Mouse (Mus musculus) T-helper 2 cell (primary cell): ENCODE results near the gene Slc25a45.

Experiments used
- in situ Hi-C: fragments of 300-600 bp; cut with MboI, MseI; formaldehyde crosslinking; loops from one replicate; pipeline ENCODE4 v1.15.1; 2025; ENCODE audit warnings: high pct_unique_total_duplicates

The Slc25a45 gene

DNA sequence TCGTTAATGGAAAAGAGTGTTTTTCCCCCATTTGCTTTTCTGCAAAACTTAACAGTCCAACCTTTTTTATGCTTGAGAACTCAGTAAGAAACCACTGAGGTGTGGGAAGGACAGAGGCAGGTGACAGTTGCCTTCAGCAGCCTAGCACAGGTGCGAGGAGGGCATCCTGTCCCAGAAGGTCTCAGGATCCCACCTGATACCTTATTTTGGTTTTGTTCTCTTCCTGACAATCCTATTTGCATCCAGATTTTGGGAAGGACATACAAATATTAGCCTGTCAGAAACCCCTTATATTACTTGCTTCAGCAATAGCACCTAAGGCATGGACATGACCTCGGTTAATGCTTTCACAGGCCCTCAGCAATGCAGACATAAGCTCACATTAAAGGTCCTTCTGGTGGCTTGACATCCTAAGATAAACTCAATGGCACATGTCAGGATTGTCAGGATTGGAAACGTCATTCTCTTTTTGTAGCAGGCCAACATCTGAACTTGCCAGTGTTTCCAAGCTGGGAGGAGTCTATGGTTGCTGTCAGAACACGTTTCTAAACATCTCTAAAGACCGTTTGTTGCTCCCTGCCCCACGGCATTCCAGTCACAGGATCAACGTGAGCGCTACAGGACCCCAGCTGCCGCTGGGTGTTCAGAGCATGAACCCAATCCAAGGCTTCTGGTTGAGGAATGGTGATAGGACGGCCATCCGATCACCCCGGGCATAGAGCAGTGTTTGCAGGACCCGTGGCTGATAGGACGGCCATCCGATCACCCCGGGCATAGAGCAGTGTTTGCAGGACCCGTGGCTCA, 37.3 kb upstream of the Slc25a45 start:
- in situ Hi-C loops, result loop anchor here (5.0 kb wide), 1 partner anchor 37 kb away; the partner anchor contains the start of genes Frmd8 and Slc25a45

DNA sequence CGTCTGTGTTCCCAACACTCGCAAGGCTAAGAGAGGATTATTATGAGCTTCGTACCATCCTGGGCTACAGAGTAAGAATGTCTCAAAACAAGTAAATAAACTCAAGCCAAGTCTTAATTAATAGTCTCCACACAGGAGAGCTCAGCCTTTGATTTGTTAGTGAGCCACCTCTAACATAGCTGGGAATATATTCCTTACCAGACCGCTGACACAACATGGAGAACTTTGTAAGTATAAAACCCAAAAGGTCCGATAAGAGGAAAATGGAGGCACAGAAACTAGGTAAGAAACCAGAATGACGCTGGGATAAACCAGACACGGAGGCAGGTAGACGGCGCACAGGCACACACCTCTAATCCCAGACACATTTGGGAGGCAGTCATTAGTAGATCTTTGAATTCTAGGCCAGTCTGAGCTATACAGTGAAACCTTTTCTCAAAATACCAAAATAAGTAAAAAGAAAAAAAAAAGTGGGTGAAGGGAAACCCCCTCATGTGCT, 36.7 kb upstream of the Slc25a45 start:
- in situ Hi-C loops, result loop anchor here (5.0 kb wide), 1 partner anchor 36 kb away; the partner anchor contains the start of genes Frmd8 and Slc25a45

DNA sequence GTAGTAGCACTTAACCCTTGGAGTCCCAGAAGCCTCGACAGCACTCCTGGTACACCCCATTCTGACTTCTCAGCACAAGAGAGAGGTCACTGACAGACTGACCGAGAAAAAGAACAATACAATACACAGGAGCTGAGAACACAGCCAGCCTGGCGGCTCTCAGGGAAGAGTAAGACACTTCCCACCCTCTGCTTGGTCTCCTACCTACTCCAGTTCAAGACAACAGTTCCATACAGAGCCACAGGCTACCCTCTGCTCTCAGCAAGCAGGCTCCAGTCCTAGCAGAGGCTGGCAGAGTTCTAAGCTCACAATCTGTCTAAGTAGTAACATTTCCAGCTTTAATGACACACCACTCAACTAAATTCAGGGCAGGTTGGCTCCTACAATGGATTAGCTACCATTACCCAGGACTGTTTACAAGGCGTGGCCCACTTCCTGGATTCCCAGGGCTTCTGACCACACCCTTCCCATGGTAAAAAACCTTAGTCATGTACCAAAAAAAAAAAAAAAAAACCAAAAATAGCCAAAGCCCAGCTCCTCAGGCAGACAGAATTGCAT, 36.1 kb upstream of the Slc25a45 start:
- in situ Hi-C loops, result loop anchor here (5.0 kb wide), 1 partner anchor 36 kb away; the partner anchor contains the start of genes Frmd8 and Slc25a45

DNA sequence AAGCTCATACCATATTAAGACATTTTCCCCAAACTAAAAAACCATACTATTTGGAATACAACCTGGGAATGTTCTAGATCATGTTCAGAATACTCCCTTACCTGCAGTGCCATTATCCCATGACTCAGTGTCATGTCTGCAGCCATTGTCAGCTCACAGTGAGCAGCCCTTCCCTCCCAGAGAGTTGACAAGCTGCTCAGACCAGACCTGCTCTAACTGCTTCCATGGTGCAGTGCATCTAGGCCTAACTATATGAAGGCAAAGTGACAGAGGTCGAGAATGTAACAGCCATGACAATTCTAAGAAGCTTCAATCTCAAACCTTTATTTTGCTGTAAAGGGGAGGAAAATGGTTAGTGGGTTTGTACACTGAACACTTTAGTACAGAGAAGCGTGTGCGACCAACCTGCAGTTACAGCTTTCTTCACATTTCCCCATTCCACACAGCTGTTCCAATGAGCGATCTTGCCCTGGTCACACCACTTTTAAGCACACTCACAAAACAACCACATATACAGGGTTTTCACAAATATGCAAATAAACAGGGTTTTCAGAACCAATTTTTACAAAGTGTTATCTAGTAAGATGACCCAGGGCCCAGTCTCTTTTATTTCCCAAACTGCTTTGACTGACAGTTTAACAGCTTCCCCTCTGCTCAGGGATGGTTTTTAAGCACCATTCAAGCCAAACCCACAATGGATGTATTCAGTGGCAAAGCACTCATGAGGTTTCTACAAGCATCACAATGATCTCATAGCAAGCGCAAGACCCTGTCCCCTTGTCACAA, 35.4 kb upstream of the Slc25a45 start:
- in situ Hi-C loops, result loop anchor here (5.0 kb wide), 1 partner anchor 35 kb away; the partner anchor contains the start of genes Frmd8 and Slc25a45

DNA sequence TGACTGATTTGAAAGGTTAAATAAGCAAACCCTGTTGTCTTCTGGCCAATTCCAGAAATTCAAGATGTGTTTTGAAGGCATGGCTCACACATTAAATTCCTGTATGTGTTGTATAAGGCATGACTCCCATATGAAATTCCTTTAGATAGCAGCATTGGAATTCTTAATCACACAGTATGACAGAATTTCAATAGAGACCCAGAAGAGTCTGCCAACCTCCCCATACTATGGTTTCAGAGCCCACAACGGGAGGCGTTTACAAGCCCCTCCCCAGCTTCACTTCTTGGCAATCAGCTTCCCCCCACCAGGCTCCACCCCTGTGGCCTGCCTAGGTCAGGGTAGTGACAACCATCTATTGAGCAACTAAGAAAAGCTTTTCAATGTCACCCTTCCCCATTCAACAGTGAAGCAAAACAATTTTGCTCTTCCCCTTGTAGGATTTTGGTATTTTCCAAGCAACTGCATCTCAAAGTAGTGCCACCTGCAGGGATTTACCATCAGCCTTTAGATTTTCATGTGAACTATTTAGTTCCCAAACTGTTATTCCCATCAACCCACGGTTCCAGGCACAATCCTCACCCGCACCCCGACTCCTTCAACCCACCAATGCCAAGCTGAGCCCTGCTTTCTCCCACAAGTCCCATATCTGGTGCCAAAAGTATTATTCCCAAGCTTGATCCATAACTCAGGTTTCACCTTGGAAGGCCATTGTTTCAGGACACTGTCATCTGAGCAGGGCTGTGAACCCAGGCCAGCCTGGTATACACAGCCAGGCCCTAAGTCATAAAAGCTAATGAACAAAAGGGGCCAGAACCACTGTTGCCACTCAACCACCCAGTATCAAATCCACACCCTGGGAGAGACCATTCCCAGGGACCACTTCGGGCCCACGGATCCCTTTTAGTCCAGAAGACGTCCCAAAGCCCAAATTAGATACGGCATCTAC, 34.5 kb upstream of the Slc25a45 start:
- in situ Hi-C loops, result loop anchor here (5.0 kb wide), 1 partner anchor 34 kb away; the partner anchor contains the start of genes Frmd8 and Slc25a45

DNA sequence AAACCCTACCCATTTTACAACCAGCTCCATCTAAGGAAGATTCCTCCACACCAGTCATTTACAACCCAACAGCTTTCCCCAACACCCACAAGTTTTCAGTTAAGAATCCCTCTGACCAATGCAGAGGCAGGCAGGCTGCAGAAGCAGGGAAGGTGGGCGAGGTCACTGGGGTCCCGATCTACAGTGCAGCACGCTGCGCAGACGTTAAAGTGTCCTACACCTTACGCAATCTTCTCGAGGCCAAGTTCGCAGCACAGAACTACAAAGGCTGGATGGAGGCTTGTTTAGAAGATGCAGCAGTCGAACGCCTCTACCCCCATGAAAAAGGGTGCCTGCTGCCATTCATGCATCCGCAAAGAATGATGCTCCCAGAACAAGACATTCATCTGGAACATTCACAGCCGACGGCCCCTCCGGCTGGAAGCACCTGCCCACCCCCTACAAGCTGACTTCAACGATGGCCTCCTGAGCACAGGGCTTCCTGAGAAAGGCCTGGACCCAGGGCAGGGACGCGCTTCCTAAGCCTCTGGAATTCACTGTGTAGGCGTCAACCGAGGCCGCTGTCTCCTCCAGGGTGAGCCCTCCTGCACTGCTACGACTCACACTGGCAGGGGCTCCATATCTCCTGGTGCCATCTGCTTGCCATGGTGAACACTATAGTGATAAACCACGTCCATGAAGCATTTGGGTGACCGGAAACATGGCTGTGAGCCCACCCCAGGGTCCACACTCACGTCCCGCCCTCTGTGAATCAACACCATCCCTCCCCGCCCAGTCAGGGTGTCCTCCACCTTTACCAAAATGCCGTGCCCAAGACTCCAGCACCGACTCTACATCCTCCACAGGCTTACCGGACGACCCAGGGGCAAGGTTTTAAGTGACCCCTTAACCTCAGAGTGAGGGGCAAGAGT, 33.6 kb upstream of the Slc25a45 start:
- in situ Hi-C loops, result loop anchor here (5.0 kb wide), 1 partner anchor 33 kb away; the partner anchor contains the start of genes Frmd8 and Slc25a45

DNA sequence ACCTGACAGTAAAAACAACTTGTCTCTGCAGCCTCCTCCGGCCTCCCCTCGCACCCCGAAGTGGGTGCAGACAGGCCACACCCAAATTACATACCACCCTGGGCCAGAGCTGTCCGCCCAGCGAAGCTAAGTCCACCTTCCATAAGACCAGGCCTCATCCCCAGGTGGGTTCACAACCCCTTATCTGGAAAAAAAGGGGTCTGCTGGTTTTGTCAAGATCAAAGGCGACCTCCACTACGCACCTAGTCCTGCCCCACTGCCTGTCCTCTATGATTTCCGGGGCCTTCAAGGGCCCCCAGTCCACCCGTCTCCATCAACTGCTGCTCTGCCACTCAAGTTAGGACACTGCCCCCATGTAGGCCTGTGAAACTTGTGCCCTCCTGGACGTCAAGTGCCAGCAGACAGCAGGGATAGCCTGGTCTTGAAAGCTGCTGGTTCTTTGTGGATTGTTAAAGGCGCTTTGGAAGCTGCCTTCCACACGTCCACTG, 32.7 kb upstream of the Slc25a45 start:
- in situ Hi-C loops, result loop anchor here (5.0 kb wide), 1 partner anchor 32 kb away; the partner anchor contains the start of genes Frmd8 and Slc25a45

DNA sequence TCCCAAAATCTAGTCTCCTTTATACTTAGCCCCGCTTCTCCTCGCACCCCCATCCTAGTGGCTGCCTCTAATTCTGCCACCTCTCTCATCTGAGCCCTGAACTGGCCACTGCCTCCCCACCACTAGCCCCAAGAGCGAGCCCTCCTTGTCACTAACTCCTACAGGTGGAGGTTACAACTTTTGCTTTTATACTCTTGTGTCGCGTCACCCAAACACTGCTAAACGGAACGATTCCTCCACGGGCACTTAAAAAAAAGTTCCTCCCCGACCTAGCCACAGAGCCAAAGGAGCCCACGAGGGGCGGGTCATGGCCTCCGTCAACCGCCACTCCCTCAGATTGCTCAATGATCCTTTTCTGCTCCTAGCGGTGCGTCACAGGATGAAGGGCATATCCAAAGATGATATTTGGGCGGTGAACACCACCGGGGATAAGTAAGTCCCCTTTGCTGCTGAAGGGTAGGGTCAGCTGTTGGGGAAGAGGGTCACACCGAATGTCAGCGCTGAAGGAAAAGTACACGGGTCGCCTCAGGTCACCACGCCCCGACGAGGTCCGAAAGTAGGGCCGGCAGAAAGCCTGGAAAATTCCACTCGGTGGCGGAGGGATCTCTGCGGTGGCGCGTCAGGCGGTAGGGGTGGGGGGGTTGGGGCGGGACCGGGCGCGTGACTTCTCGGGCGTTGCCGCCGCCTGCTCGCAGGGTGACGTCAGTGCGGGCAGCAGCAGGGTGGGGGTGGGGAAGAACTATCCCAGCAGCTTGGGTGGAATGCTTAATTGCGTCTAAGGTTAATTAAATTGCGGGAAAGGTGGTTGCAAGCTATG, 32.1 kb upstream of the Slc25a45 start:
- in situ Hi-C loops, result no loop called here

DNA sequence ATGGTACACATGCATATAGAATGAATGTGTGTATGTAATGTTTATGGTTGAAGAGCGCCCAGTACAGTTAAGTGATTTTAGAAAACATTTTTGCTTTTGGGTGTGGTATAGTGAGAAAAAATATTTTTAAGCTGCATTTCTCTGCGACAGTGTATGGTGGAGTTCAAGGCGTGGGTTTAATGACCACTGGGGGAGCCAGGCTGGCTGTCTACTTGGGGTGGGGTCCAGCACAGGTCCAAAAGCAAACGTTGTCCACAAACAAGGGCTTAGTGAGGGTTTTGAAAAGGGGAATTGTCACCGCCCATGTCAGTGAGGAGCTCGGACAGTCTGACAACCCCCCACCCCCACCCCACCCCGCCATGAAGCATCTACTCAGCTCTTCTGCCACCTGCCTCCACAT, 31.5 kb upstream of the Slc25a45 start:
- in situ Hi-C loops, result no loop called here

DNA sequence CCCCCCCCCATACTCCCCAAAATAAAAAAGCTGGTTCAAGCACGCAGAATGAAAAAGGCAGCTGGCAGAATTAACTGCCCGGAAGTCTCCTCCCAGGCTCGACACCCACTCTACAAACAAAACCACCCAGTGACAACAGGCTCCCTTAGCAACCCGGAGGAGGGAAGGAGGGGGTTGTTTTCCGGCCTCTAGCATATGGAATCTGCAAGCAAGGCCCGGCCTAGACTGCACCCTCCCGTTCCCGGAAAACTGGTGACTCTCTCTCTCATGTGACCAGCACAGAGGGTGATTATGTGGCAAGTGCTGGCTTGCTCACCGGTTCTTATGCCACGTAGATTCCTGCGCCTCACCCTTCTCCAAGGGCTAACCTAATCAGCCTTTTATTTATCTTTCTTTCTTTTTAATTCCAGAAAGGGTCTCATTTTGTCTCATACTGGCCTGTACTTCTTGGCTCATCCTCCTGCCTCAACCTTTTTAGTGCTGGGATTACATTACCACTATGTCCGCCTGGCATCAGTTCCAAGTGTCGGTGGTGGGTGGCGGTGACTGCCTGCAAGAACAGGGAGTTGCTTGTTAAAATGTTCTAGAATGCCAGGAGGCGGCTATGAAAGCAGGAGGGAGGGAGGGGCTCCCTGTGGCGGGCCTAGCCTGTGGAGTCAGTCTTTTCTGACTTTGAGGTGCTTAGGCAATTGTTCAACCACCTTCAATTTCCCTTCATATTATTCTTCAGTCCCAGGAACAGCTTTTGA, 30.9 kb upstream of the Slc25a45 start:
- in situ Hi-C loops, result no loop called here

DNA sequence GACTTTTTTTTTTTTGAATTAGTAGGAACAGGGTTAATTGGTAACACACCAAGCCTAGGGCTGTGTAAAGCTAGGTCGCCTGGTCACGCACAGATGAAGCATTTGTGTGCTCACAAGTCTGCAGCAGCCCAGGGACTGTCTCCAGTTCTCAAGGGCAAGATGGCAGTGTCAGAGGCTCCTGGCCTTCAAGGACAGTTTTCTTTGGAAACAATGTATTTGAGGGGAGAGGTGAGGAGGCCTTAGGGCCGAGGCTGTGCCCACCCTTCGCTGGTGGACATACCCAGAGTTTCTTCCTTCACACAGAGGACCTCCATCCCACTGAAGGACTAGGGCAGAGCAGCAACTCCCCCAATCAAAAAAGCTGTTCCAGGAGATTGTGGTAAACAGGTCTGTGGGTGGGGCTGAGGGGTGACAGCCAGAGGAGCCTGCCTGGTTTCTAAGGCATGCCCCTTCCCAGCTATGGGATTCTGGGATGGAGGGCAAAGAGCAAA, 30.3 kb upstream of the Slc25a45 start:
- in situ Hi-C loops, result no loop called here

DNA sequence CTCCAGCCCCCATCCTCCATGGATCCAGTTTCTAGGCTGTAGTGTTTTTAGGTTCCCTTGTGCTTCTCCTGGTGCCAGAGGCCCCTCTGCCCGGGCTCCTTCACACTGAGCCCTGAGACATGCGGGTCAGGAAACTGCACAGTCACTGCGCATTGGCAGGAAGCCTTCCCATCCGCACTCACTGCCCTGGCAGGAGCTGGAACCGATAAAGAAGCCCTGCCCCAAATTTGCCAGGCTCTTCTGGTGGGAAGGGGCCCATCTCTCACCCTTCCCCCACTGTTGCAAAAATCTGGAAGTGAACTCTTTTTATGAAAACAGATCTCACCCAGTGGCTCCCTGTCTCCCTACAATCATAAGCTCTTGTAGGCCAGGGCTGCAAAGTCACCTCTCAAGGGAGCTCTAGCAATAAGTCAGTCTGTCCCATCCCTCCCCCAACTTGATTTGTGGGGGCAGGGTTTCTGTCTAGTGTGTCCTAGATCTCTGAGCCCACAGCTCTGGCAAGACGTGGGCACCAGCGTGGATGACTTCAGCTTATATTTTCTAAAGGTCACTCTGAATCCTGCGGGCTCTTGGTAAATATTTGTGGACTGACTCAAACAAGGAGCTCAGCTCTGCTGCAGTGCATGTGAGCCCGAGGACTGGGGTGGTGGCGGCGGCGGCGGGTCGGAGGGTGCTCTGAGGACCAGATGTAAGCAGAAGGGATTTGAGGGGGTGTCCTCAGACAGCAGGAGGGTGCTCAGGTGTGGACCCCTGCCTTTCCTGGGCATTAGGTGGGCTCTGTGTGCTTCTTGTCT, 29.4 kb upstream of the Slc25a45 start:
- in situ Hi-C loops, result no loop called here

DNA sequence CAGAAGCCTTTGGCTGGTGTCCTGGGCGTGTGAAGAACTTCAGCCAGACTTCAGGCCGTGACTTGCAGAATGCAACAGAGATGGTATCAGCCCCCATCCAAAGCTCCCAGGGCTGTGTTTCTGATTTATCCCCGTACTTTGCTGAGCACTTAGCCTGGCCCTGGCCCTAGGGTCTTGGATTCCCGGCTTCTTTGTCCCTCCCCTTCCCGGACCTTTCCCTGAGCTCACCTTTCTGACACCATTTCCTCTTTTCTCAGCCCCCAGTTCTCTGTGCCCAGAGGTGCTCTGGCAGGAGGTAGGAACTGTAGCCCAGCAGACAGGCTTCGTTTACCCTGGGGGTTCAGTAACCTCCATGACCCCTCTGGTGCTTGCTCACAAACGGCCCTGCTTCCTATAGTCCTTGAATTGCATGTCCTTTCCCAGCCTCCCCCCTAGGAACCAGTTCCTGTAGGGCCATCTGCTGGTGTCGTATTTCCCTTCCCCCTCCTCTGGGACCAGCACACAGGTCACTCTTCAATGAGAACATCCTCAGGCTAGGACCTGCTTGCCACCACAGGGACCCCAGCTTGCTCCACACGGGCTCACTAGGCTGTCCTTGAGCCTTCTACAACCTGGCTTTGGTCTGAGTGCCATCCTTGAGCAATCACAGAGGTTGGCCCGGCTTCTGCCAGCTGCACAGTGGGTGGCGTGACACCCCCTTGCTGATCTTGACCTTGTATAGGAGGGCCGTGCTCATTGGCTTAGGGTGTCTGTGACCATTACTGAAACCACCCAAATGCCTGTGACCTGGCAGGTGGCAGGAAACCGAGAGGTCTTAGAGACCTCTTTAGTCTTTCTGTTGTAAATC, 28.6 kb upstream of the Slc25a45 start:
- in situ Hi-C loops, result no loop called here

DNA sequence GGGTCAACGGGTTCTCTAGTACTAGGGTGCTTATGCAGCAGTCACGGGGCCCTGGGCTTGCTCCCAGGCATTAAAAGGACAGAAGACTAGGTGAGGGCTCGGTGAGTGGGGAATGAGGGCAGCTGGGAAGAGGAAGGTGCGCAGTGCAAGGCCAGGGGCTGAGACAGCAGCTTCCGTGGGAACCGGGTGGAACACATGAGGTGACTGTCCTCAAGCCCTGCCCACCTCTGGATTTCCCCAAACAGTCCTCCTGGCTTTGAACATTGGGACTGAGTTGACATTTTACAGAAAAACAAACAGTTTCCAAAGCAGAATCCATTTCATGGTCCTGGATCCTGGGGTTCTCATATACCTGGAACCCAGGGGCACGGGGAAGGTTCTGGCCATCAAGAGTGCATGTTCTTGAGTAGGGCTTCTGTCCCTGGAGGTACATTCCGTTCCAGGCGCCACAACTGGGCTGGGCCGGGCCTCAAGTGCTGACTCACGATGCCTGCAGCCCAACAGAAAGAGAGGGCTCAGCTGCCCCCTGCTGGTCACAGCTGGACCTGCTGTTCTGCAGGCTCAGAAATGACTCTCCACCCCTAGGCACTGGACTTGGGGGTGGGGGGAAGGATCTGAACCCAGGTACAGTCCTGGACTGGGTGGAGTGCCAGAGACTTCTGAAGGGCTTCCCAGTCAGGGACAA, 27.6 kb upstream of the Slc25a45 start:
- in situ Hi-C loops, result loop anchor here (5.0 kb wide), 1 partner anchor 58 kb away; no protein-coding TSS in a partner anchor

DNA sequence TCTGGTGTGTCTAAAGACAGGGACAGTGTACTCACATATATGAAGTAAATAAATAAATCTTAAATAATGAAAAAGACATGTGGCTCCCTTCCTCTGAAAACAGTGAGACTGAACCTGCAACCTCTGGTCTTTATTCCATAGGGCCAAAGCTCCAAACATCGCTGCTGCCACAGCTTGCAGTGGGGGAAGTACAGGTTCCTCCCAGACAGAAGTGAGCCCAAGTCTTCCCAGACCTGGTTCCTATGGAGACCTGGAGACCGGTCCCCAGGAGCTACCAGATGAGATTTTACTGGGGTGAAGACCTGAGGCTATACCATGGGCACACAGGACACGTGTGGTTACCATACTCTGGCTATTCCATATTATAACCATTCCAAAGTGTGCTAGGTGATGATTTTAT, 26.7 kb upstream of the Slc25a45 start:
- in situ Hi-C loops, result loop anchor here (5.0 kb wide), 1 partner anchor 59 kb away; no protein-coding TSS in a partner anchor
